Mouse (Mus musculus) embryonic facial prominence, embryonic 11.5 days (tissue): ENCODE data around the gene Grb10. TPM values are rescaled to one million over a fixed set of nuclear protein-coding genes. Genes with fewer than 3 reads are reported as not detected.

Experiments
- ATAC-seq: fragments of 200-750 bp; cut with Nextera tagmentation; replicated peaks from 2 replicates; pipeline ENCODE4 v1.8.0; 2017; ENCODE audit warnings: low read depth; ENCODE audit not compliant: insufficient number of reproducible peaks, low FRiP score, low TSS enrichment
- DNase-seq: peaks from one replicate; pipeline ENCODE4 v3.0.0-alpha.2; 2015; ENCODE audit warnings: low spot score
- H3K27ac ChIP-seq: fragments of 300-500 bp; sonication (generic); replicated peaks from 2 replicates; pipeline ENCODE4 v1.5.1; 2014; ENCODE audit warnings: mild to moderate bottlenecking, low read depth, low read length, control low read depth
- H3K27me3 ChIP-seq: fragments of 300-500 bp; sonication (generic); 2 replicates; pipeline ENCODE4 v1.6.1; 2014; ENCODE audit warnings: mild to moderate bottlenecking, low read length, moderate library complexity, mixed read lengths; ENCODE audit not compliant: control insufficient read depth, insufficient read depth
- H3K36me3 ChIP-seq: fragments of 300-500 bp; sonication (generic); replicated peaks from 2 replicates; pipeline ENCODE4 v1.6.1; 2014; ENCODE audit warnings: low read depth, mild to moderate bottlenecking, low read length, moderate library complexity, mixed read lengths; ENCODE audit not compliant: control insufficient read depth, insufficient read depth
- H3K4me1 ChIP-seq: fragments of 300-500 bp; sonication (generic); 2 replicates; pipeline ENCODE4 v1.6.1; 2014; ENCODE audit warnings: low read length, mixed read lengths; ENCODE audit not compliant: control insufficient read depth, insufficient read depth
- H3K4me2 ChIP-seq: fragments of 300-500 bp; sonication (generic); 2 replicates; pipeline ENCODE4 v1.6.1; 2014; ENCODE audit warnings: low read depth, mild to moderate bottlenecking, control low read depth, low read length, moderate library complexity
- H3K4me3 ChIP-seq: fragments of 300-500 bp; sonication (generic); 2 replicates; pipeline ENCODE4 v1.5.1; 2014; ENCODE audit warnings: low read depth, low read length, control low read depth
- H3K9ac ChIP-seq: fragments of 300-500 bp; sonication (generic); replicated peaks from 2 replicates; pipeline ENCODE4 v1.6.1; 2014; ENCODE audit warnings: mild to moderate bottlenecking, control low read depth, low read length
- H3K9me3 ChIP-seq: fragments of 300-500 bp; sonication (generic); replicated peaks from 2 replicates; pipeline ENCODE4 v1.6.1; 2016; ENCODE audit warnings: mild to moderate bottlenecking, low read length, inconsistent platforms, mixed read lengths; ENCODE audit not compliant: control insufficient read depth
- WGBS: fragments of 180-500 bp; shearing (Covaris S2); extraction: QIAGEN DNeasy Blood & Tissue Kit; methylation state at CpG from one replicate; pipeline ENCODE4 v1.1.7; 2014; 5-methylcytosine and 5-hydroxymethylcytosine counted together
- polyA plus RNA-seq: library from polyadenylated mRNA; unstranded; fragments of >200 nt; fragmentation: Nextera tagmentation; extraction: Ambion mirVana; gene quantifications from 2 replicates; pipeline ENCODE4 v1.2.1, GENCODE M21; 2014

Grb10 gene
- polyA plus RNA-seq, 1 experiment from 2014 or later: 230 TPM

GRCm38 (mm10) chr11:11973366-11974014 is 65.0 kb downstream of the Grb10 start:
- Histone ChIP-seq H3K4me2 (no peak overlapping the region), H3K36me3 (no peaks in the 10 kb centered on the region; the same call in none of the 2 replicates), H3K9me3 (no peaks in the 10 kb centered on the region), H3K27ac (no peak overlapping the region), H3K9ac (no peak overlapping the region), H3K27me3 (no peaks in the 10 kb centered on the region), H3K4me1 (no peaks in the 10 kb centered on the region), H3K4me3 (no peak overlapping the region)
- WGBS: 47% methylated on average over 8 of the region's 8 CpGs
- DNase-seq: peak; percentile 87
- peak; percentile 74 for ATAC-seq

DNA sequence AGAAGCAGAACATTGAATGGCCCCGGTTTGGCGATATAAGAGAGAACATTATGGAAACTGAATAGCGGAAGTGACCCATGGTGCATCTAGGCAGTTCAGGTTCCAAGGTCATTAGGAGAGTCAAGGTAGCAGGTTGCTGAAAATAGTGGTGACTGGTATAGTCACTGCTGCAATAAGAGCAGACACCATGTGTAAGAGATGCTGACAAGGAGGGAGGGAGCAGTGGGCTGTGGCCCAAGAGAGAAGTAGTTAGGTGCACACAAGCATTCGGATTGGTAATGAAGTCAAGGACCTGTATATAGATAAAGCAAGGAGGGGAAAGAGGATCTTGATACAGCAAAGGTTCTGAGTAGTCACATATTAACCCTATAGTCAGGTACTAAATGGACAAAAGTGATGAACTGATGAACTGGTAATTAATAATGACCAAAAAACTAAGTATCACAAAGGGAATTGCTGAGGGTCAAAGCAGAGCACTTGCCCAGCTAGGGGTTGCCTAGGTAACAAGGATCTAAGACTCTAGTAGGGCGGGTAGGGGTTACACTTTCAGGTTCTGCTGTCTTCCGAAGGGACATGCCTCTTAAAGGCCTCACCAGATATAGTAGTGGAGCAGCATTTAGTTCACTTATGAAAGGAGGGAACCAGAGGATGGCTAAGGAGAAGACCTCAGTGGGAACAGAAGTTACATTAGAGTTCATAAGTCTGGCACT is 65.9 kb downstream of the Grb10 start:
- Histone ChIP-seq H3K4me1 (no peaks in the 10 kb centered on the region), H3K27ac (no peak overlapping the region), H3K9ac (no peak overlapping the region), H3K9me3 (no peaks in the 10 kb centered on the region), H3K4me2 (no peak overlapping the region), H3K27me3 (no peaks in the 10 kb centered on the region), H3K36me3 (no peaks in the 10 kb centered on the region; the same call in none of the 2 replicates), H3K4me3 (no peak overlapping the region)
- DNase-seq (no peak), ATAC-seq (0 out of 2 replicates have a peak, but pooled peaks have one; percentile 25)
- WGBS: 87% methylated on average over 6 of the region's 6 CpGs

GRCm38 (mm10) chr11:11970246-11970645 is 68.2 kb downstream of the Grb10 start:
- ATAC-seq (no peak), DNase-seq (no peak)
- no peaks in the 10 kb centered on the region for H3K27me3 ChIP-seq
- WGBS: 96% methylated on average over 11 of the region's 11 CpGs
- H3K9me3 ChIP-seq: no peaks in the 10 kb centered on the region
- no peak overlapping the region for H3K4me3 ChIP-seq
- H3K4me2 ChIP-seq: no peak overlapping the region
- no peaks in the 10 kb centered on the region for H3K4me1 ChIP-seq
- no peak overlapping the region for H3K27ac ChIP-seq
- no peak overlapping the region for H3K9ac ChIP-seq
- H3K36me3 ChIP-seq: peaks cover 2% of the 10 kb centered on the region

- no peaks in the 10 kb centered on the region for H3K4me1 ChIP-seq
- DNase-seq (no peak), ATAC-seq (no peak)
- H3K27ac ChIP-seq: no peak overlapping the region
- H3K36me3 ChIP-seq: peaks cover 2% of the 10 kb centered on the region
- 60% methylated on average over 6 of the region's 6 CpGs for WGBS
- no peak overlapping the region for H3K4me2 ChIP-seq
- no peaks in the 10 kb centered on the region for H3K9me3 ChIP-seq
- H3K9ac ChIP-seq: no peak overlapping the region
- H3K27me3 ChIP-seq: no peaks in the 10 kb centered on the region
- no peak overlapping the region for H3K4me3 ChIP-seq
These were observed 69.7 kb downstream of the Grb10 start for GRCm38 (mm10) chr11:11968830-11969229.

DNA sequence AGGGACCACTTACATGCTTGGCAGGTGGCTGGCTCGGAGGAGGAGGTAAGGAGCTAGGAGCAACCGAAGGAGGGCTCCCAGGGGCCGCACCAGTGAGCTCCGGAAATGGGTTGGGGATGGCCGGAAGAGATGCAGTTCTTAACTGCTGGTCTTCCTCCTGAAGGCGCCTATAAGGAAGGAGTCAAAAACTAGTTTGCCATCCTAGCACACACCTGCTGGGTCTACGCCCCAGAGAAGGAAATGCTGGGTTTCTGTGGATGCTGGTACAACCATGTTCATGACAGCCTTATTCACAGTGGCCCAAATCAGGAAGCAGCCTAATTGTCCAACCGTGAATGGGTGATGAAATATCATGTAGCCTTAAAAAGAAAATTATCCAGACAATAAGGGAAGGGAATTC is 71.0 kb downstream of the Grb10 start:
- H3K36me3 ChIP-seq: peaks cover 2% of the 10 kb centered on the region
- H3K27ac ChIP-seq: no peak overlapping the region
- H3K4me2 ChIP-seq: no peak overlapping the region
- no peak for DNase-seq
- no peaks in the 10 kb centered on the region for H3K9me3 ChIP-seq
- 83% methylated on average over 8 of the region's 8 CpGs for WGBS
- no peak overlapping the region for H3K4me3 ChIP-seq
- H3K9ac ChIP-seq: no peak overlapping the region
- no peak for ATAC-seq
- no peaks in the 10 kb centered on the region for H3K27me3 ChIP-seq
- no peaks in the 10 kb centered on the region for H3K4me1 ChIP-seq

DNA sequence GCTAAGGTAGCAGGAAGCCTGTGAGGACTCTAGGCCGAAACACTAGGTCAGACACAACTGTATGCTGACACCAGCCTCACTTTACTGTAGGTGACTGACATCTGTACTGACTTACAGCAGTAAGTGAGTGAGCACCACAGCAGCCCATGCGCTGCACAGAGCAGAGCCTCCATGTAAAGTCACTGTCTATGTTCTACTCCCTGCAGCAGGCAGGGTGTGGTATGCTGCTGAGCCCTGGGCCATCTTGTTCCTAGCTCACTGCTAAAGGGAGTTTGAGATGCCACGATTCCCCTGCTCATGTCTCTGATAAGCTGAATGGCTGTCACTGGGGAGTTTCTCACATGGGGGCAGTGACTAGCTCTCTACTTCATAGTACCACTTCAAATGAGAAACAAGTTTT is 72.3 kb downstream of the Grb10 start:
- H3K9me3 ChIP-seq: no peaks in the 10 kb centered on the region
- no peaks in the 10 kb centered on the region; the same call in none of the 2 replicates for H3K4me1 ChIP-seq
- no peak overlapping the region for H3K4me2 ChIP-seq
- H3K9ac ChIP-seq: no peak overlapping the region
- H3K27me3 ChIP-seq: no peaks in the 10 kb centered on the region
- no peak overlapping the region for H3K4me3 ChIP-seq
- ATAC-seq (no peak), DNase-seq (no peak)
- peaks cover 2% of the 10 kb centered on the region for H3K36me3 ChIP-seq
- H3K27ac ChIP-seq: no peak overlapping the region
- 87% methylated on average over 3 of the region's 3 CpGs for WGBS

GRCm38 (mm10) chr11:11965501-11966125 is 72.9 kb downstream of the Grb10 start:
- WGBS: 78% methylated on average over 12 of the region's 12 CpGs
- ATAC-seq (no peak), DNase-seq (no peak)
- Histone ChIP-seq H3K36me3 (peaks cover 2% of the 10 kb centered on the region), H3K27ac (no peak overlapping the region; the same call in 1 of the 2 replicates), H3K4me1 (no peaks in the 10 kb centered on the region; the same call in none of the 2 replicates), H3K27me3 (no peaks in the 10 kb centered on the region), H3K9ac (no peak overlapping the region), H3K4me2 (no peak overlapping the region), H3K4me3 (no peak overlapping the region), H3K9me3 (no peaks in the 10 kb centered on the region)

DNA sequence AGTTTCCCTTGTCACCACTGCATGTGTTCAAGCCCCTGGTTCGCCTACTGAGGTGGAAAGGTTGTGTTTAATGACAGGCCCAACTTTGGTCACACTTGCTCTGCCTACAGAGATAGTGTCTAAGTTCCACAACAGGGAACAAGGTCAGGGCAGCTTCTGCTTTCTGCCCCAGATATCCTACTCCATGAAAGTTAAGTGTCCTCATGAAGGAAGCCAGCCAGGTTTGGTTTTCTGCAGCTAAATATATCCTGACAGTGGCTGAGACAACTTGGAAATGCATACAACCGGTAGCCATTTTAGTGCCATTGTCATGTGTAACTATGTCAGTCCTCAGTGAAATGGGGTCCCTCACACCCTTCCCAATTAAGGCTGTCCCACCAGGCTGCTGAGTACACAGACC is 73.8 kb downstream of the Grb10 start:
- Histone ChIP-seq H3K9me3 (no peaks in the 10 kb centered on the region), H3K9ac (no peak overlapping the region), H3K27me3 (no peaks in the 10 kb centered on the region), H3K4me2 (no peak overlapping the region), H3K27ac (no peak overlapping the region), H3K36me3 (peaks cover 2% of the 10 kb centered on the region), H3K4me3 (no peak overlapping the region), H3K4me1 (no peaks in the 10 kb centered on the region; the same call in none of the 2 replicates)
- DNase-seq: no peak
- ATAC-seq: no peak
- WGBS: 92% methylated on average over 2 of the region's 2 CpGs
